Mouse (Mus musculus): ENCODE data around the gene Pof1b.

Gene Pof1b

DNA sequence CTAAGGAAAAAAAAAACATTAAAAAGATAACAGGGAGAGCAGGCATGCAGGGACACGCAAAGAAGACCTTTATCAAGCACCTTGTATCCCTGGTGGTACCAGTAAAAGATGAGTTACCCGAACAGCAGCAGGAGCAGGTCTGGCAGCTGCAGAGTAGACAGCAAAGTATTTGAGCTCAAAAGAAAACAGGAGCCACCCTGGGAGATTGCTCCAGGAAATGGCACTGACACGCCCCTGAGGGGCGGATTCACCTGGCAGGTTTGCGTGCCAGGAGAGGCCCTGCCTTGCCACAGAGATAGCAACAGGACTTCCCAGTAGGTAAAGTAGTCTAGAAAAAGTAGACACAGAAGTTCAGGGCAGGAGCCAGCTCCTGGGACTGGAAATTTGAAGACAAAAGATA lies at the start of gene Pof1b:
Pof1b (minus strand) TSS at position 144 of the 400 bp plus-strand sequence.
- no peak for DNase-seq (ENCODE audit: low read depth)

DNA sequence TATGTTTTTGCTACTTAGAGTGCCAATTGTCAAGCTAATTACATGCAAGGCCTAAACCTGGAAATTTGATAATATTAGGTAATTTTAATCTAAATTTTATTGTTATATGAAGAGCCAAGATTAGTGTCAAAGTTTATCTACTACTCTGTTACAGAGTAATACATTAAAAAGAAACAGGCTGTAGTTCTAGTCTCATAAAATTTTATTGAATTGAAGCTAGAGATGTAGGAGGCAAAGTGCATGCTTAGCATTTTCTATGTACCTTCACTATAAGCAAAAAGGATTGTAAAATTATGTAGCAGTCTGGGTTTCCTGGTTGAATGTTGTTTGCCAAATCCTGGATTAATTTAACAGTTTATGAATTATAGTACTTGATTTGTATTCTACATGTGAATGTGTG lies 18.1 kb upstream of the Pof1b start:
- DNase-seq (ENCODE audit: low read depth): no peak

DNA sequence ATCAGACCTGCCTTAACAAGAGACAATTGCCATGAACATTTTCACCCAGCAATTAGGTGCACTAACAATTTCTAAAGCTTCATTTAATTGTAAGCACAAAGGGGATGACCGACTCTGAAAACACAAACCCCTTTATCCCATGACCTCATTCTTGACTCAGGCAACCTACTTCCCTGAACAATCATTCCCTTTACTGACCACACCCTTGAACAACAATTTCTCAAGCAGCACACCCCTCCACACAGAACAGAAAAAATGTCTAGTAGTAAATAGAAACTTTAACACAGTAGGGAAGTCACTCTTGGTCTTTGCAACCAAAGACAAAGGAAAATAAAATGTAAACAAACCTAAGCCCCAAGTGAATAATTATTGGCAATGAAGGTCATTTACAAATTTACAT lies 4.1 kb downstream of the Pof1b start:
- no peak for DNase-seq (ENCODE audit: low read depth)

DNA sequence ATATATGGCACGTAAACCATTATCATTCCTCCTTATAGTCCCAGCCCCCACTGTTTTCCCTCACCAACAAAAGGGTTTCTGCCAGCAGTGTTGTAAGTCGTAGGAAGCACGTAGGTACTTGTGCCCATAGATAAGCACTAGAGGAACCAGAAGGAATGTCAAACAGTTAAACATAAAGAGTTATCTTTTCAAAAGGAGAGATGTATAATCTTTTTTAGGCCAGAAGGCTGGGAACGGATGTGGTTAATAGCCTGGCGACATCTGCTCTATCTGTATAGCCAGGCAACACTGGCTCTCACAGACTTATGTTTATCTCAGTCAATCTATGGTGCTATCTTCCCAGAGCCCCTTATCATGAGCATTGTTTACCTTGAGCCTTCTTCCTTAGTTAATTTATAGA lies 17.8 kb downstream of the Pof1b start:
- no peak for DNase-seq (ENCODE audit: low read depth)

DNA sequence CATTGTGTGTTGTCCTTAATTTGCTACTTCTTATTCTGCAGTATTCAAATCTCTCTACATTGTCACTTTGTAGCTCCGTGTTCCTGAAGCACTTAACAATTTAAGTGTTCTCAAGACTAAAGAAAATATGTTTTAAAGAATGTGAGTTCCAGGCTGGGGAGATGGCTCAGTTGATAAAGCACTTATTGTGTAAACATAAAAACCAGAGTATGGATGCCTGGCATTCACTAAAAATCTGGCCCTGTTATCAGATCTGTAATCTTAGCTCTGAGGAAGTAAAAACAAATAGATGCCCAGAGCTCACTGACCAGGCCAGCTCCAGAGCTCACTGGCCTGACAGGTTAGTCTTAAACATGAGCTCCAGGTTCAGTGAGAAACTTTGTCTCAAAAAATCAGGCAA lies 22.9 kb downstream of the Pof1b start:
- DNase-seq (ENCODE audit: low read depth): no peak

DNA sequence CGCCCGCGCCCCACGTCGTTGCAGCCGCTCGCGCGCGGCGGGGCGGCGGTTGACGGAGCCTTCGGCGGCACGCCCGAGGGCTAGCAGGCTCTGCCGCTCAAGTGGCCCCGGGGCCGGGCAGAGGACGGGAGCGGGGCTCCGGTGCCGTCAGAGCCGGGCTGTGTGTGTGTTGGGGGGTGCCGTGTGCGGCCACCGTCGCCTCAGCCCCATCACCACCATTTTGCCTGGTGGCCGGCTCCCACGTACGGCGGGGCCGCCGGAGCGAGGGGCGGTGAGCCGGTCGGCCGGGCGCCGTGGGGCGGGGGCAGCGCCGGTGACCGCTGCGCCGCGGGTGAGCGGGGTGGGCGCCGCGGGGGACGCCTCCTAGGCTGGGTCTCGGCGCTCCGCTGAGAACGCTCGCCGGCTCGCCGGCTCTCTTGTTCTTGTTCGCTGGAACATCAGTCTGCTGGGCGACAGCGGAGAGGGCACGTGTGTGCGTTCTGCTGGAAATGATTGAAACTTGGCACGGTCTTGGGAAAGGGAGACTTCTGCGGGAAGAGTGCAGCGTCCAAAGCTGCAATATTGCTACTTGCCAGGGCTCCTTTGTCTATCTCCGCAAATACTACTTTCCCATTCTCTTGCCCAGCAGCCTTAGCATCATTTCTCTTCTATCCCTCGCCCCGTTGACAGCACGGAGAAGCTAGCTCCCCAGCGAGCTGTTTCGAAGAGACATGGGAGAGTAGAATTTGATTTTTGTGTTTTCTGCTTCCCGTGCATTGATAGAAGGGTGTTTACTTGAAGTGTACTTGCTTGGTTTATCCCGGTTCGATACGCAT lies 96.9 kb downstream of the Pof1b start:
- DNase-seq (ENCODE audit: low read depth): no peak

DNA sequence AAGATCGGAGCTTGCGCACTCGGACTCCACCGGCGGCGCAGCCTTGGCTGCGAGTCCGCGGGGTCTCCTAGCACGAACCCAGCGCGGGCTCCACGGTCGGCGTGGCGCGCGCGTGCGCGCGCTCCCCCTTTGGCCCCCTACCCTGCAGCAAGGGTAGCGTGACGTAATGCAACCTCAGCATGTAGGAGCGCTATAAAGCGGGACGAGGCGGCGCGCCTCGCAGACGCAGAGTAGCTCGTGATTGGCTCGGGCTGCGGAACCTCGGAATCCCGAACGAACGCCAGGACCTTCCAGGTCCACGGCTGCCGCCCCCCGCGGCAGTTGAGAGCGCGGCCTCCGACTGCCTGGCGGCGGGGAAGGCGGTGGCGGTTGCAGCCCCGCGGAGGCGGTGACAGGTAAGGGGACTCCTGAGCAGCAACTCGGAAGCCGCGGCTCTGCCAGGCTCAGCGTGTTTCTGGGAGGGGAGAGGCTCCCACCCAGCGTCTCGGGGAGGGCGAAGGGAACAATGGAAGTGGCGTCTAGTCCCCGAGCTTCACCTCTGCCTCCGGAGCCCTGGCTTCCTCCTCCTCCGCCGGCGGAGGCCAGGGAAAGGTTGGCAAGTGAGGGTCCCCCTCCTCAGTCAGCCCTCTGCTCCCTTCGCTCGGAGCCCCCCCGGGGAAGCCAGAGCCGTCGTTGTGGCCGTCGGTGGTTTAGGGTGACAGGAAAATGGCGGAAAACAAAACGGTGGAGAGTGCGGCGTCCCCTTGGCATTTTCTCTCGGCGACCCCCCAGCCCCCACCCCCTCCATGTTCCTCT lies 97.7 kb downstream of the Pof1b start, which contains the start of gene Zfp711:
Zfp711 (plus strand) TSS at position 16 of the 795 bp plus-strand sequence.
- DNase-seq (ENCODE audit: low read depth): peak; percentile 16

Measured in c-Kit-positive CD71-positive TER-119-negative erythroid progenitor cells, embryonic 14.5 days (primary cell).